Mouse (Mus musculus) gastrocnemius, adult 8-10 months (tissue): ENCODE measurements at regions not wholly inside any gene's neighbourhood (a gene's known extent, or its start where the extent isn't known, plus 50 kb on each side); places are given as distances from the start of the nearest gene placed in this dataset.
A peak's percentile ranks its signal among the peaks of the same experiment; 100 is the strongest.

Experiments used
- DNase-seq, 2 experiments: peaks; one replicate each; pipeline ENCODE4 v3.0.0; 2022; ENCODE audit warnings: low spot score in 2 of 2

- DNase-seq, result no peak
Measured at GRCm38 (mm10) chr4:99491536-99492514, 164.3 kb upstream of the Foxd3 start.

DNA sequence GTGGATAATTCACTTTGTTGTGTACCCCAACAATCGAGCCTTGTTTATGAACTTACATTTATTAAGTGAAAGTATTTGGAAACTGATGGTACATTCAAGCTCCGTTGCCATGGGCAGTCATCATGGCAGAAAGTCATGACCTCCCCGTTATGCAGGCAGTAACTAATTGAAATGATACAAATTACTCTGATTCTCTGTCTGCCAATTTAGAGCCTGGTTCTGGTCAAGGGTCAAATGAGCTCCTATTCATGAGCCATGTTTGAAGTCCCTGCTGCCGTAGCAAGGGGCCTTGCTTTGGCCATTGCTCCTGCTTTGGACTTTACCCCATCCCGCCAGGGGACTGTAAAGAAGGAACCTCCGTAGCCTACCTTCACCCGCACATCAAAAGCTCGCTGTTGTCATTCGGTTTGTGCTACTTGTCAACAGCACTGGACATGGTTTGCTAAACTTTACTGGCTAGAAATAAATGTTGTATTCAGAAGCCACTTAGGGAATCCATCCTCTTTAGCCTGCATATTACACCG is 152.8 kb upstream of the Foxd3 start:
- DNase-seq, result no peak

DNA sequence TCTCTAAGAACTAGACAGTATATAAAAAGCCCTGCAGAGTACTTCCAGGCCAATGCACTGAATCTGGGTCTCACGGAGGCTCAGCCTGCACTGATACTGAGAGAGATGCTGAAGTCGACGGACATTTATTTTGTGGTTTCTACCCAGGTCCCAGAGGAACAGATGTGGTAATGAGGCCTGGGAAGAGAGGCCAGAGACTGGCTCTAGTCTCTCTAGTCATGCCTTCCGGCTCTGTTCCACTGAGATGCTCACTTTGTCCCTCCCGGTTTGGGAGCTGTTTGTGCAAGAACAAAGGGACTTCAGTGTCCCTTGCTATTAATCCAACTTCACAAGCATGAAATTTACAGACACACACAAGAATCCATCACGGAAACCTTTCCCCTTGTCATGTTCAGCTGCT is 144.1 kb upstream of the Foxd3 start:
- DNase-seq, result no peak

DNA sequence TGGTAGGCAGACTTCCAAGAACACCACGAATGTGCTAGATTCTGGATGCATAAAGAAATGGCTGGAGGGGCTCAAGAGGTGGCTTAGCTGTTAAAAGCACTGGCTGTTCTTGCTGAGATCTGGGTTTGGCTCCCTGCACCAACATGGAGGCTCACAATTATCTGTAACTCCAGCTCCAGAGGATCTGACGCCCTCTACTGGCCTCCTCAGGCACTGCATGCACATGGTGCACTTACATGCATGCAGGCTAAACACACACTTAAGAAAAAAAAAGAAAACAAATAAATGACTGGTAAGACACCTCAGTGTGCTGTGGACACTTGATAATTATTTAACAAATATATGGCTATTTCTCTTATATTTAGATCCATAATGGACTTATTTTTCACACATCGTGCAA is 139.2 kb upstream of the Foxd3 start:
- no peak for DNase-seq

DNA sequence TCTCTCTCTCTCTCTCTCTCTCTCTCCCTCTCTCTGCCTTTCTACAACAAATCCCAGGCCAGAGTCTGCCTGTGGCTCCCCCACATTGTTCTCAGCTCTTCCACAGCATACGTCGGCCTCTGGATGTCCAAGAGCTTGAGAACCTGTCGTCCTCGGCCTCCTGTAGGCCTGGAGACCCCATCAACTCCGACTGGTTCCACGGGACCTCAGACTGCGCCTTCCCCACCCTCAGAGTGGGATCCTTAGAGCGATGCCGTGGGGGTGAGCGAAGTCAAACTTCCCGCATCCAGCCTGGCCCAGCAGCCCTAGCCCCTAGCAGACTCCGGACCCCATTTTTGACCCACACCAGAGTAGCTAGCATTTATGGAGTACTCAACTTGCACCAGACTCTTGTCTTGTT is 128.7 kb upstream of the Foxd3 start:
- DNase-seq, result no peak

GRCm38 (mm10) chr4:99544014-99544413 is 112.1 kb upstream of the Foxd3 start:
- no peak for DNase-seq

- no peak for DNase-seq
Measured at GRCm38 (mm10) chr4:99545742-99546141, 110.4 kb upstream of the Foxd3 start.

- DNase-seq, result no peak
Measured at GRCm38 (mm10) chr4:99557963-99558362, 98.1 kb upstream of the Foxd3 start.

GRCm38 (mm10) chr4:99560604-99561003 is 95.5 kb upstream of the Foxd3 start:
- DNase-seq, result no peak

DNA sequence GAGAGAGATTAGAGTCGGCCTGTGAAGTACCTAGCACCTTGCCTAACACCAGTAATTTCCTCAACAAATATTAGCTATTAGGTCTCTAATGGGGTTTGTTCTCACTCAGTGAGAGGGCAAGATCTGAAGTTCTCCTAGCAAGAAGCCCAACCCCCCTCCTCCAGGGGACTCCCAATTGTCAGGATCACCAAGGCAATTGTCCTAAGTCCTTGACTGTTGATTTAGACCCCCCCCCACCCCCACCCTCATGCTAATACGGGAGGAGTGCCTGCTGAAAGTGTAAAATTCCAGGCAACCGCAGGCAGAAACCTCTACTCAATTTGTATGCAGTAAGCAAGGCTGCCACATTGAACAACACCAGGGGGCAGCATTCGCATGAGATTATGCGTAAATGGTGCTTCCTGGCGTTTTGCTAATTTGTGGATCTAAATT is 94.6 kb upstream of the Foxd3 start:
- DNase-seq, result no peak

- no peak for DNase-seq
Measured at GRCm38 (mm10) chr4:99565401-99565800, 90.7 kb upstream of the Foxd3 start.

- DNase-seq, result peak in 1 of 2 experiments; percentile 3
Measured at GRCm38 (mm10) chr4:99572841-99573642, 83.1 kb upstream of the Foxd3 start.

DNA sequence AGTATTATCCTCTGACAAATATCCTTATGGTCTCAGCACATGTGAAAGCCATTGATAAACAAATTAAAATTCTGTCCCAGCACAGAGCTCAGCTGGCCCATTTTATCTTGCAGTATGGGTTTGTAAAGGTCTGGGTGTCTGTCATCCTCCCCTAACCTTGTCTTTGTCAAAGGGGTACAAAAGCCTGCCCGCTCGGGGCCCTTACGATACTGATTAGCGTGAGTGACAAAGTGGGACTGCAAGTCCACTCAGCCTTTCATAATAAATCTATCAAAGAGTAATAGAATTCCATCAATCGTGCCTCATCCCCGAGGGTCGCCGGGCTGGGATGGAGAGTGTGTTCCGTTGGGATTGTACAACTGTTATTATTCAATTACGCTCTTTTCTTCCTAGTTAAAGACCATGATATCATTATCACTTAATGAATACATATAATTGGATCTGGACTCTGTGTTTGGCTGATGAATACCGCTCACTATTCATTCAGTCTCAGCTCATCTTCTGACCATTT is 82.0 kb upstream of the Foxd3 start:
- no peak for DNase-seq

- DNase-seq, result no peak
Measured at GRCm38 (mm10) chr4:99574984-99575383, 81.1 kb upstream of the Foxd3 start.

DNA sequence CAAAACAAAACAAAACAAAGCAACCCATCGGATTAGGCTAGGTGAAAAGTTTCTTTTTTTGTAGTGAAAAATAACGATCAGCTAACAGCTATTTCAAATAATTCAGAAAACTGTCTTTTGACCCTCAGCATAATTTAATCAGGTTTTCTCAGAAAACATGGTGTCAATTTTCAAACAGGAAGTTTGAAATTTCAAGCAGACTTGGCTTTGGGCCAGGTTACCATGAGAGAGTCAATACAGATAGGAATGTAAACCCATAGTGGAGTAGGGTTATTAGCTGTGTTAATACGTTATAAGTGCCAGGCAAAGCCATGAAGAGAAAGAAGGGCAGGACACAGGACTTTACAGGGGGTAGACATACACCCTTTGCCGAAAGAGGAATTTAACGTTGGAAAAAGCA is 58.3 kb upstream of the Foxd3 start:
- no peak for DNase-seq

- DNase-seq, result no peak
Measured at GRCm38 (mm10) chr4:99600741-99601140, 55.4 kb upstream of the Foxd3 start.

GRCm38 (mm10) chr4:99601463-99601862 is 54.6 kb upstream of the Foxd3 start:
- DNase-seq, result no peak
